Mouse (Mus musculus) intestine, postnatal 0 days (tissue): ENCODE results near the gene Sin3a. TPM values are rescaled to one million over a fixed set of nuclear protein-coding genes. Genes with fewer than 3 reads are reported as not detected.

ENCODE experiments used
- ATAC-seq: fragments of 200-750 bp; cut with Nextera tagmentation; 2 replicates; pipeline ENCODE4 v1.8.0; 2017; ENCODE audit warnings: mild to moderate bottlenecking, moderate TSS enrichment, moderate library complexity
- H3K27ac ChIP-seq: fragments of 300-500 bp; sonication (generic); 2 replicates; pipeline ENCODE4 v1.5.1; 2014; ENCODE audit warnings: mild to moderate bottlenecking, low read depth, low read length, moderate library complexity
- H3K27me3 ChIP-seq: fragments of 300-500 bp; sonication (generic); replicated peaks from 2 replicates; pipeline ENCODE4 v1.6.1; 2014; ENCODE audit warnings: low read length, mixed read lengths; ENCODE audit not compliant: control insufficient read depth, insufficient read depth
- H3K36me3 ChIP-seq: fragments of 300-500 bp; sonication (generic); 2 replicates; pipeline ENCODE4 v1.6.1; 2014; ENCODE audit warnings: mild to moderate bottlenecking, moderate library complexity; ENCODE audit not compliant: control insufficient read depth, insufficient read depth
- H3K4me1 ChIP-seq: fragments of 300-500 bp; sonication (generic); replicated peaks from 2 replicates; pipeline ENCODE4 v1.6.1; 2014; ENCODE audit warnings: antibody characterized with exemption, low read length, mixed read lengths; ENCODE audit not compliant: control insufficient read depth, insufficient read depth
- H3K4me2 ChIP-seq: fragments of 300-500 bp; sonication (generic); replicated peaks from 2 replicates; pipeline ENCODE4 v1.6.1; 2014; ENCODE audit warnings: low read depth, mild to moderate bottlenecking, moderate library complexity
- H3K4me3 ChIP-seq: fragments of 300-500 bp; sonication (generic); 2 replicates; pipeline ENCODE4 v1.5.1; 2014; ENCODE audit warnings: low read depth, low read length
- H3K9ac ChIP-seq: fragments of 300-500 bp; sonication (generic); 2 replicates; pipeline ENCODE4 v1.6.1; 2014; ENCODE audit warnings: mild to moderate bottlenecking, low read depth, low read length
- H3K9me3 ChIP-seq: fragments of 300-500 bp; sonication (generic); 2 replicates; pipeline ENCODE4 v1.6.1; 2016; ENCODE audit warnings: mixed run types; ENCODE audit not compliant: control insufficient read depth
- CTCF ChIP-seq: sonication (generic); IDR thresholded peaks from 2 replicates; pipeline ENCODE4 v1.5.1; 2016; ENCODE audit warnings: low read depth, mild to moderate bottlenecking, control low read depth, antibody characterized with exemption, moderate library complexity
- WGBS: fragments of 180-500 bp; shearing (Covaris S2); extraction: QIAGEN DNeasy Blood & Tissue Kit; methylation state at CpG from one replicate; pipeline ENCODE4 v1.1.7; 2014; 5-methylcytosine and 5-hydroxymethylcytosine counted together
- polyA plus RNA-seq: library from polyadenylated mRNA; unstranded; fragments of >200 nt; fragmentation: Nextera tagmentation; extraction: Ambion mirVana; gene quantifications from 2 replicates; pipeline ENCODE4 v1.2.1, GENCODE M21; 2015

Gene Sin3a
- polyA plus RNA-seq, 1 experiment from 2014 or later: 11.7 TPM

DNA sequence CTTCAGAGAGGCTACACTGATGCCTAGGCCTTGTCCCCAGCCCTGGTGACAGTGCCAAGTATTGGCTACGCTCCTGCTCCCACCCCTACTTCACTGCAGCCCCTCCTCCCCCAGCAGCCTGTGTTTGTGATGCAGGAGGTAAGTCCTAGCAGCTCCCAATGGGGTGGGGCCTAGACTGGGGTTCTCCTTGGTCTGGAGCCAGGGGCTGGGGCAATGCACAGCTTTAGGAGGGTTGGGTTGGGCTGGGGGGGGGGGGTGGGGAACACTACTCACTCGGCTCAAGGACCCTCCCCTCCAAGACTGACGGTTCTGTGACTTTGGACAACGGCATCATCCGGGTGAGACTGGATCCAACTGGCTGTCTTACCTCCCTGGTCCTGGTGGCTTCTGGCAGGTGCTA lies 67.7 kb downstream of the Sin3a start:
- H3K4me2 ChIP-seq: no peak overlapping the region
- no peaks in the 10 kb centered on the region for H3K9me3 ChIP-seq
- ATAC-seq: no peak
- no peaks in the 10 kb centered on the region for H3K27me3 ChIP-seq
- no peak overlapping the region for H3K27ac ChIP-seq
- no peak overlapping the region for H3K9ac ChIP-seq
- no peak overlapping the region for H3K4me3 ChIP-seq
- H3K36me3 ChIP-seq: peaks cover 70% of the 10 kb centered on the region
- WGBS: 77% methylated on average over 5 of the region's 5 CpGs
- no peaks in the 10 kb centered on the region for H3K4me1 ChIP-seq
- no peak for TF ChIP-seq CTCF

DNA sequence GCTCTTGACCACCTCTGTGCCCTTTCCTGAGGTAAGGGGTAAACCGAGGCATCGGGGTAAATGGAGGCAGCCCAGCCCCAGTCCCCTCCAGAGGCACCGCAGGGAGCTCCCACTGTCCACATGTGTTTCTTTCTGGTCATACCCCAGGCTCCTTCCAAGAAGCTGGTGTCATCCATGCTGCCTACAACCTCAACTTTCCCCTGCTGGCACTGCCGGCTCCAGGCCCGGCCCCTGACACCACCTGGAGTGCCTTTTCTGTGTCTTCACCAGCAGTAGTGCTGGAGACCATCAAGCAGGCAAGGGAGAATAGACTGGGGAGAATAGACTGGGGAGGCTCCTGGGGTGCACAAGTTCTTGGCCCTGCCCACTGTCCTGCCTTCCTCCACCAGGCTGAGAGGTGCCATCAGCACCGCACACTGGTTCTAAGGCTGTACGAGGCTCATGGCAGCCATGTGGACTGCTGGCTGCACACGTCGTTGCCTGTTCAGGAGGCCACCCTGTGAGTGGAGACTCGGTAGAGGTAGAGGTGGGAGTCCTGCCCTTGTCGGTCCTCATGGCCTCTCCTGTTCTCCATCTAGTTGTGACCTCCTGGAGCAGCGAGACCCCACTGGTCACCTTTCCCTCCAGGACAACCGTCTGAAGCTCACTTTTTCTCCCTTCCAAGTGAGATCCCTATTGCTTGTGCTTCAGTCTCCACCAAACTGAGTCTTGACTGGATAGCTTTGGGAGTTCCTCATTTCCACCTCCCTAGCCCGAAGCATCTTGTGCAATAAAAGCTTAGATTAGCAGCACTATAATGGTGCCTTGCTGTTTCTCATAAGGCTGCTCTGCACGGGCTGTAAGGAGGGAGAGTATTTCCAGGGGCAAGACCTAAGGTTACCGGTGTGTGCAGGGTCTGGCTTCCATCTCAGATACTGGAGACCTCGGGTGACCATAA lies 69.8 kb downstream of the Sin3a start:
- Histone ChIP-seq H3K9me3 (no peaks in the 10 kb centered on the region), H3K4me1 (no peaks in the 10 kb centered on the region), H3K4me3 (no peak overlapping the region), H3K4me2 (no peak overlapping the region), H3K27ac (no peak overlapping the region), H3K9ac (no peak overlapping the region), H3K36me3 (peaks cover 57% of the 10 kb centered on the region), H3K27me3 (no peaks in the 10 kb centered on the region)
- TF ChIP-seq CTCF: no peak
- 88% methylated on average over 17 of the region's 17 CpGs for WGBS
- ATAC-seq: no peak

DNA sequence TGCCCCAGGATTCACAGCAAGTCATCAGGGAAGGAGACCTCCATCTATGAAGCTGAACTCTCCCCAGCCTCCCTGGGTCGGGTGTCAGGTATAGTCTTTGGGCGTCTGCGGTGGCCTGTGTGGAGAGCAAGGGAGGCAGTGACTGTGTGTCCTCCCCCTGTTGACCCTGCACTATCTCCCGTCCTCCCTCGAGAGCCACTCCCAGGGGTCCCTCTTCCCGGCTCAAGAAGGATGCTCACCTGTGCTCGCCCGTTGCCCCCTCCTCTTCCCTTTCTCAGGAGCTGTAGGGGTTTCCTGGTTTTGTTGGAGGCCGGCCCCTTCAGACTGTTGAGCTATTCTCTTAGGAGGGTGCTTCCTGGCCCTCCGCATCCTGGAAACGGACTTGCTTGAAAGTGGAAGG lies 71.4 kb downstream of the Sin3a start:
- Histone ChIP-seq H3K27ac (no peak overlapping the region), H3K4me3 (no peak overlapping the region), H3K9ac (no peak overlapping the region), H3K4me2 (no peak overlapping the region), H3K4me1 (peaks cover 9% of the 10 kb centered on the region), H3K9me3 (no peaks in the 10 kb centered on the region), H3K36me3 (peaks cover 41% of the 10 kb centered on the region), H3K27me3 (no peaks in the 10 kb centered on the region)
- no peak for TF ChIP-seq CTCF
- no peak for ATAC-seq
- WGBS: 90% methylated on average over 11 of the region's 11 CpGs

- Histone ChIP-seq H3K27ac (no peak overlapping the region), H3K9me3 (no peaks in the 10 kb centered on the region), H3K4me1 (peaks cover 9% of the 10 kb centered on the region), H3K4me2 (no peak overlapping the region), H3K4me3 (no peak overlapping the region), H3K9ac (no peak overlapping the region), H3K27me3 (no peaks in the 10 kb centered on the region), H3K36me3 (peaks cover 26% of the 10 kb centered on the region)
- ATAC-seq: no peak
- no peak for TF ChIP-seq CTCF
- 93% methylated on average over 8 of the region's 8 CpGs for WGBS
Observed at GRCm38 (mm10) chr9:57144830-57145229, 73.0 kb downstream of the Sin3a start.

- Histone ChIP-seq H3K4me1 (peaks cover 9% of the 10 kb centered on the region), H3K27me3 (no peaks in the 10 kb centered on the region), H3K27ac (no peak overlapping the region), H3K9ac (no peak overlapping the region), H3K36me3 (peaks cover 12% of the 10 kb centered on the region), H3K4me3 (no peak overlapping the region), H3K4me2 (peak overlapping the region; percentile 85; the same call in 1 of the 2 replicates), H3K9me3 (no peaks in the 10 kb centered on the region)
- no peak for ATAC-seq
- 71% methylated on average over 17 of the region's 17 CpGs for WGBS
- TF ChIP-seq CTCF: no peak
Observed at GRCm38 (mm10) chr9:57146451-57147066, 74.7 kb downstream of the Sin3a start.
